ENCODE assay signal across 12 mouse cellular contexts in the genomic region with DNA sequence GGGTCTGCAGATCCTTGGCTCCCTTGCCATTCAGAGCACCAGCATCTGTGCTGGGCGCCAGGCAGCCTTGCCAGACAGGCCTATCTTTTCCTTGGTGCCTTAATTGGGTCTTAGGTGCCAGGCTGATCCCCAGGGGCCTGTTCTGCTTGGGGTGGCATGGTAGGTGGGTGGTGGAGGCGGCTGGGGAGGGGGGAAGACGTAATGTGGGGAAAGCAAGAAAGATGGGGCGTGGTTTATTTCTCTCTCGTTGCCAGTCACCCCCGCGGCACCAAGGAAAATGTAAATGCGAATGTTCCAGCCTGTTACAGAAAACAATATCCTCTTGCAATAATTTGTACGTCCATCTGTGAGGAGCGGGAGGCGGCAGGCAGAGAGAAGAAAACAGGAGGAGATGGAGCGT. TPM values are rescaled to one million over a fixed set of nuclear protein-coding genes. Genes with fewer than 3 reads are reported as not detected.
A peak's percentile ranks its signal among the peaks of the same experiment; 100 is the strongest.
DNase-seq lines count a peak whose midpoint lies in the region; ATAC-seq and TF ChIP-seq lines count a peak whose summit lies in the region.
"Had no signal": no experiment of that assay in that cellular context is flagged by ENCODE, and none has a peak within 500 bp of the region (broad histone marks: within the 10 kb centered on the region; RNA-seq: fewer than 3 reads in every experiment).

No protein-coding gene starts in this region.

- WGBS in hindbrain, embryonic 12.5 days: 52% methylated on average over 12 of the region's 12 CpGs
- 73% methylated on average over 12 of the region's 12 CpGs for WGBS in hindbrain, embryonic 10.5 days
- WGBS in forebrain, embryonic 14.5 days: 18% methylated on average over 12 of the region's 12 CpGs
- WGBS in olfactory bulb, adult 2 months: 13% methylated on average over 12 of the region's 12 CpGs

- H3K4me2 ChIP-seq in hindbrain, embryonic 12.5 days (replicated peaks): peak overlapping the region; percentile 65; the same call in 1 of the 2 replicates
- H3K4me2 ChIP-seq in forebrain, embryonic 14.5 days (ENCODE audit: low read length): peak overlapping the region; percentile 81
- H3K4me2 ChIP-seq: lung, embryonic 14.5 days had no signal

- H3K27ac ChIP-seq in hindbrain, embryonic 12.5 days: peak overlapping the region; percentile 30
- no peak overlapping the region for H3K27ac ChIP-seq in hindbrain, embryonic 10.5 days
- peak overlapping the region; percentile 70 for H3K27ac ChIP-seq in forebrain, embryonic 14.5 days (ENCODE audit: low read depth, low read length)
- H3K27ac ChIP-seq in olfactory bulb, adult 2 months (ENCODE audit: insufficient read depth, low read depth, low read length): peak overlapping the region; percentile 88

- DNase-seq in hindbrain, embryonic 10.5 days (ENCODE audit: low spot score): no peak
- peak; percentile 83 for DNase-seq in forebrain, embryonic 14.5 days (ENCODE audit: low spot score)
- DNase-seq in layer of hippocampus, postnatal 36 days: peak; percentile 66 to 70
- no peak for DNase-seq in gastrocnemius, postnatal 25 days
- DNase-seq: gastrocnemius, postnatal 10 days; heart, postnatal 10 days; kidney, adult 9 months; lung, embryonic 14.5 days had no signal

- H3K9ac ChIP-seq in hindbrain, embryonic 12.5 days: no peak overlapping the region
- H3K9ac ChIP-seq in forebrain, embryonic 14.5 days (ENCODE audit: low read length): peak overlapping the region; percentile 84
- H3K9ac ChIP-seq: lung, embryonic 14.5 days had no signal

- TF ChIP-seq CTCF in olfactory bulb, adult 2 months (IDR thresholded peaks at IDR 0.05; ENCODE audit: insufficient read depth, low read depth, low read length): no peak

- no peaks in the 10 kb centered on the region for H3K9me3 ChIP-seq in hindbrain, embryonic 12.5 days (replicated peaks)
- no peaks in the 10 kb centered on the region for H3K9me3 ChIP-seq in hindbrain, embryonic 10.5 days
- H3K9me3 ChIP-seq in forebrain, embryonic 14.5 days (replicated peaks; ENCODE audit: control insufficient read depth, low read length): no peaks in the 10 kb centered on the region

- H3K36me3 ChIP-seq in hindbrain, embryonic 12.5 days: no peaks in the 10 kb centered on the region
- no peaks in the 10 kb centered on the region for H3K36me3 ChIP-seq in hindbrain, embryonic 10.5 days
- H3K36me3 ChIP-seq in forebrain, embryonic 14.5 days (ENCODE audit: control insufficient read depth, insufficient read depth, low read length): no peaks in the 10 kb centered on the region

- H3K4me3 ChIP-seq in hindbrain, embryonic 12.5 days: no peak overlapping the region
- no peak overlapping the region for H3K4me3 ChIP-seq in hindbrain, embryonic 10.5 days
- peak overlapping the region; percentile 71 for H3K4me3 ChIP-seq in forebrain, embryonic 14.5 days (ENCODE audit: low read depth, low read length)
- H3K4me3 ChIP-seq in olfactory bulb, adult 2 months (ENCODE audit: insufficient read depth, low read depth, low read length): peak overlapping the region; percentile 92

- peaks cover 36% of the 10 kb centered on the region for H3K4me1 ChIP-seq in hindbrain, embryonic 12.5 days
- H3K4me1 ChIP-seq in hindbrain, embryonic 10.5 days (replicated peaks): peaks cover 32% of the 10 kb centered on the region
- peaks cover 43% of the 10 kb centered on the region for H3K4me1 ChIP-seq in forebrain, embryonic 14.5 days (ENCODE audit: control insufficient read depth, insufficient read depth, low read length)
- peaks cover 29% of the 10 kb centered on the region for H3K4me1 ChIP-seq in olfactory bulb, adult 2 months (ENCODE audit: control insufficient read depth, insufficient read depth, low read length)

- H3K27me3 ChIP-seq in hindbrain, embryonic 12.5 days: peaks cover 52% of the 10 kb centered on the region
- peaks cover 84% of the 10 kb centered on the region for H3K27me3 ChIP-seq in hindbrain, embryonic 10.5 days (ENCODE audit: insufficient read depth, poor library complexity, severe bottlenecking)
- peaks cover 21% of the 10 kb centered on the region for H3K27me3 ChIP-seq in forebrain, embryonic 14.5 days (replicated peaks; ENCODE audit: control insufficient read depth, insufficient read depth, low read length)

- TF ChIP-seq POLR2A in olfactory bulb, adult 2 months (IDR thresholded peaks at IDR 0.05; ENCODE audit: insufficient read depth, low read depth, low read length): no peak

- no peak; the same call in 1 of the 2 replicates for ATAC-seq in hindbrain, embryonic 12.5 days (ENCODE audit: low FRiP score)
- peak; percentile 60 for ATAC-seq in forebrain, embryonic 14.5 days
- no peak for ATAC-seq in erythroblast, adult 5-6 weeks (replicated peaks; ENCODE audit: low FRiP score, poor library complexity, severe bottlenecking)
- no peak for ATAC-seq in erythroid progenitor cell, adult 5-6 weeks (replicated peaks; ENCODE audit: low FRiP score, poor library complexity, severe bottlenecking)

RNA-seq across cellular contexts. Expression of gene Dscaml1, which starts 6.2 kb away (rescaled TPM):
- 2.3 and 4.8 TPM in 2 replicates for polyA plus RNA-seq in hindbrain, embryonic 12.5 days (2016; fragmentation: Nextera tagmentation; extraction: Ambion mirVana)
- 0.78 and 0.92 TPM in 2 replicates for polyA plus RNA-seq in hindbrain, embryonic 10.5 days (2016; fragmentation: Nextera tagmentation; extraction: Ambion mirVana)
- 11.3 and 15.0 TPM in 2 replicates for polyA plus RNA-seq in forebrain, embryonic 14.5 days (2014; fragmentation: Nextera tagmentation; extraction: Ambion mirVana)
- 10 to 100 TPM; 88.0 to 91.7 TPM for total RNA-seq in layer of hippocampus, postnatal 36 days (2021)
- polyA plus RNA-seq in olfactory bulb, adult 2 months (2012; ENCODE audit: insufficient read depth, insufficient read length, low replicate concordance, missing spikeins): not detected in 2 replicates
- not detected in 2 replicates for total RNA-seq in erythroblast, adult 5-6 weeks (2015; ENCODE audit: low replicate concordance)
- total RNA-seq in erythroblast, adult 5-6 weeks (2017; ENCODE audit: low replicate concordance): not detected in 2 replicates
- not detected in 2 replicates for total RNA-seq in erythroid progenitor cell, adult 5-6 weeks (2015; ENCODE audit: low replicate concordance)
- not detected in 2 replicates for total RNA-seq in erythroid progenitor cell, adult 5-6 weeks (2017; ENCODE audit: low replicate concordance)
- not detected for total RNA-seq in gastrocnemius, postnatal 25 days (2021)
- total RNA-seq: heart, postnatal 10 days had no signal

RNA-seq across cellular contexts. Expression of gene Fxyd2, which starts 33.2 kb away (rescaled TPM):
- 1.9 and 2.1 TPM in 2 replicates for polyA plus RNA-seq in hindbrain, embryonic 12.5 days (2016; fragmentation: Nextera tagmentation; extraction: Ambion mirVana)
- 0.93 and 1.1 TPM in 2 replicates for polyA plus RNA-seq in hindbrain, embryonic 10.5 days (2016; fragmentation: Nextera tagmentation; extraction: Ambion mirVana)
- polyA plus RNA-seq in forebrain, embryonic 14.5 days (2014; fragmentation: Nextera tagmentation; extraction: Ambion mirVana): 5.2 and 6.2 TPM in 2 replicates
- 1 to 10 TPM; 6.8 to 7.9 TPM for total RNA-seq in layer of hippocampus, postnatal 36 days (2021)
- not detected in 2 replicates for polyA plus RNA-seq in olfactory bulb, adult 2 months (2012; ENCODE audit: insufficient read depth, insufficient read length, low replicate concordance, missing spikeins)
- total RNA-seq in erythroblast, adult 5-6 weeks (2015; ENCODE audit: low replicate concordance): not detected in 2 replicates
- total RNA-seq in erythroblast, adult 5-6 weeks (2017; ENCODE audit: low replicate concordance): not detected in 2 replicates
- total RNA-seq in erythroid progenitor cell, adult 5-6 weeks (2015; ENCODE audit: low replicate concordance): 2.5 TPM in 1 of 2 replicates, not detected in the other
- total RNA-seq in erythroid progenitor cell, adult 5-6 weeks (2017; ENCODE audit: low replicate concordance): not detected in 2 replicates
- 1 to 10 TPM; 1.4 to 2.0 TPM for total RNA-seq in gastrocnemius, postnatal 25 days (2021)

Comparison
In these comparisons a context has a peak if more than half of its experiments do, and no peak if none do; other contexts are left out.
1. H3K4me3 ChIP-seq: peak in forebrain, embryonic 14.5 days (single experiment) and olfactory bulb, adult 2 months (single experiment); none in hindbrain, embryonic 12.5 days (single experiment) and hindbrain, embryonic 10.5 days (single experiment).
2. DNase-seq: peak in forebrain, embryonic 14.5 days (single experiment) and layer of hippocampus, postnatal 36 days (2 of 2); none in hindbrain, embryonic 10.5 days (single experiment) and gastrocnemius, postnatal 25 days (single experiment).
3. RNA of gene Dscaml1, which starts 6.2 kb away (total RNA-seq): 88.0 to 91.7 TPM in layer of hippocampus, postnatal 36 days; not detected in erythroblast, adult 5-6 weeks, not detected in erythroid progenitor cell, adult 5-6 weeks and not detected in gastrocnemius, postnatal 25 days; every median in the first group is over 10 times any median in the second.